Mouse (Mus musculus) megakaryocyte, embryonic 14.5 days (primary cell): ENCODE data around the gene Stx8.

ENCODE experiments used
- FLI1 ChIP-seq: IDR thresholded peaks from 2 replicates; pipeline ENCODE4 v1.6.1; 2012; ENCODE audit warnings: low read length, inconsistent platforms, mixed read lengths
- GATA1 ChIP-seq: IDR thresholded peaks from 3 replicates; pipeline ENCODE4 v1.6.1; 2012; ENCODE audit warnings: mixed read lengths, low read length, inconsistent platforms, borderline replicate concordance

DNA sequence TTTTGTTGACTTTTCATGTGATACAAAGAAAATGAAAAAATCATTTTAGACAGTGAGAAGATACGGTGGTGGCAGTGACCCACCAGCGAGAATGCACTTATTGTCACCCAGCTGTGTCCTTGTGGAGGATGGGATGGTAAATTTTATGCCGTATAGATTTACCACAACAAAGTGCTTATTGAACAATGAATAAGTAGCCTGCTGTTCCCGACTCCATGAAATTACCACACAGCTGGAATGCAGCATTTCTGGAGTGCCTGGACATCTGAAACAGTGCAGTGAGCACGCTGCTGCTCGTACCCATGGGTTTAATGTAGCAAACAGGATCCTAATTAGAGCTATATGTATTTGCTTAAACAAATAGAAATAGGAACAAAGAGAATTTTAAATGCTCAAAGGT lies 155.7 kb downstream of the Stx8 start:
- no peak for TF ChIP-seq GATA1
- TF ChIP-seq FLI1: no peak
